Comparison of ENCODE assay signal across 11 mouse cellular contexts in genomic region chr6:22802399-22803092, GRCm38 (mm10).
A peak's percentile ranks its signal among the peaks of the same experiment; 100 is the strongest.
DNase-seq lines count a peak whose midpoint lies in the region; ATAC-seq and TF ChIP-seq lines count a peak whose summit lies in the region.
"Had no signal": no experiment of that assay in that cellular context is flagged by ENCODE, and none has a peak within 500 bp of the region (broad histone marks: within the 10 kb centered on the region; RNA-seq: fewer than 3 reads in every experiment).

No protein-coding gene starts in this region.

- no peak overlapping the region for H3K9ac ChIP-seq in hindbrain, embryonic 12.5 days
- H3K9ac ChIP-seq: embryonic facial prominence, embryonic 13.5 days had no signal

- no peak for TF ChIP-seq POLR2A in cerebellum, adult 2 months (IDR thresholded peaks at IDR 0.05; ENCODE audit: borderline replicate concordance, insufficient read depth, low read length)
- TF ChIP-seq POLR2A in brain, embryonic 14.5 days (IDR thresholded peaks at IDR 0.05; ENCODE audit: borderline replicate concordance, extremely low read depth, insufficient read depth, insufficient read length, poor library complexity, severe bottlenecking): no peak

- H3K27ac ChIP-seq in cerebellum, adult 2 months (ENCODE audit: insufficient read depth, low read length): no peak overlapping the region
- no peak overlapping the region for H3K27ac ChIP-seq in hindbrain, embryonic 12.5 days
- H3K27ac ChIP-seq: embryonic facial prominence, embryonic 13.5 days had no signal

- no peaks in the 10 kb centered on the region; the same call in 1 of the 2 replicates for H3K4me1 ChIP-seq in cerebellum, adult 2 months (ENCODE audit: control insufficient read depth, insufficient read depth, low read length)
- no peaks in the 10 kb centered on the region for H3K4me1 ChIP-seq in hindbrain, embryonic 12.5 days
- H3K4me1 ChIP-seq: embryonic facial prominence, embryonic 13.5 days had no signal

- no peaks in the 10 kb centered on the region for H3K27me3 ChIP-seq in cerebellum, adult 2 months (ENCODE audit: control insufficient read depth, insufficient read depth, low read length)
- H3K27me3 ChIP-seq in hindbrain, embryonic 12.5 days: no peaks in the 10 kb centered on the region
- H3K27me3 ChIP-seq: embryonic facial prominence, embryonic 13.5 days had no signal

- H3K36me3 ChIP-seq in hindbrain, embryonic 12.5 days: no peaks in the 10 kb centered on the region
- H3K36me3 ChIP-seq: embryonic facial prominence, embryonic 13.5 days had no signal

- no peak overlapping the region for H3K4me3 ChIP-seq in cerebellum, adult 2 months (replicated peaks; ENCODE audit: insufficient read depth, low read depth, low read length)
- H3K4me3 ChIP-seq in hindbrain, embryonic 12.5 days: no peak overlapping the region
- H3K4me3 ChIP-seq: embryonic facial prominence, embryonic 13.5 days had no signal

- WGBS in cerebellum, adult 2 months: 31% methylated on average over 12 of the region's 12 CpGs
- WGBS in hindbrain, embryonic 12.5 days: 64% methylated on average over 12 of the region's 12 CpGs

- TF ChIP-seq CTCF in cerebellum, adult 2 months (IDR thresholded peaks at IDR 0.05; ENCODE audit: borderline replicate concordance, insufficient read depth, low read depth, low read length): no peak
- peak; percentile 31; the same call in 1 of the 2 replicates for TF ChIP-seq CTCF in brain, embryonic 14.5 days (IDR thresholded peaks at IDR 0.05; ENCODE audit: borderline replicate concordance, extremely low read depth, insufficient read depth, insufficient read length)

- H3K4me2 ChIP-seq in hindbrain, embryonic 12.5 days (replicated peaks): no peak overlapping the region
- H3K4me2 ChIP-seq: embryonic facial prominence, embryonic 13.5 days had no signal

- DNase-seq in cerebellum, adult 2 months: peak; percentile 9 to 66
- DNase-seq in cerebellum, adult 11-12 months: no peak
- DNase-seq in 3T3-L1 (ENCODE audit: low read depth, low spot score): peak; percentile 15
- DNase-seq in brain, embryonic 14.5 days (ENCODE audit: low read depth): peak; percentile 70
- no peak for DNase-seq in thymus, postnatal 14 days
- no peak for DNase-seq in ovary, postnatal 10 days (ENCODE audit: low spot score)
- no peak for DNase-seq in ovary, postnatal 14 days (ENCODE audit: low spot score)
- DNase-seq: layer of hippocampus, adult 9-11 months; right cerebral cortex, adult 18-20 months had no signal

- peak; percentile 67; the same call in 1 of the 2 replicates for ATAC-seq in hindbrain, embryonic 12.5 days (ENCODE audit: low FRiP score)

- H3K9me3 ChIP-seq in hindbrain, embryonic 12.5 days (replicated peaks): no peaks in the 10 kb centered on the region
- H3K9me3 ChIP-seq: embryonic facial prominence, embryonic 13.5 days had no signal

Comparison
In these comparisons a context has a peak if more than half of its experiments do, and no peak if none do; other contexts are left out.
1. DNase-seq: peak in cerebellum, adult 2 months (2 of 2), 3T3-L1 (single experiment) and brain, embryonic 14.5 days (single experiment); none in cerebellum, adult 11-12 months (single experiment), thymus, postnatal 14 days (single experiment), ovary, postnatal 10 days (single experiment) and ovary, postnatal 14 days (single experiment).